Mouse (Mus musculus): ENCODE measurements around the gene Capn9.

GRCm38 (mm10) chr8:124530076-124530475 is 45.8 kb upstream of the Capn9 start:
- TF ChIP-seq CTCF (IDR thresholded peaks at IDR 0.05; ENCODE audit: low read depth, low read length) (no peak), POLR2A (IDR thresholded peaks at IDR 0.05; ENCODE audit: insufficient read depth, low read length) (no peak)
